Mouse (Mus musculus) CH12.LX (cell line): ENCODE results near the gene Gm10663. TPM values are rescaled to one million over a fixed set of nuclear protein-coding genes. Genes with fewer than 3 reads are reported as not detected.

ENCODE experiments used
- DNase-seq: peaks from one replicate; pipeline ENCODE4 v3.0.0-alpha.2; 2013; ENCODE audit errors: extremely low read depth
- H3K27ac ChIP-seq: 2 replicates; pipeline ENCODE4 v1.5.1; 2012; ENCODE audit warnings: low read depth, mild to moderate bottlenecking, control low read depth, moderate library complexity; ENCODE audit not compliant: insufficient read depth
- H3K27me3 ChIP-seq: replicated peaks from 2 replicates; pipeline ENCODE3; 2012; ENCODE audit warnings: inconsistent platforms
- H3K36me3 ChIP-seq, 2 experiments: replicated peaks in 1 of 2; 2 replicates each; pipeline versions ENCODE3 to v1.6.1; 2012; ENCODE audit warnings: inconsistent platforms in 1 of 2, low read length in 1 of 2, mild to moderate bottlenecking in 1 of 2, mixed read lengths in 1 of 2, moderate library complexity in 1 of 2; ENCODE audit not compliant: control insufficient read depth in 1 of 2, insufficient read depth in 1 of 2
- H3K4me1 ChIP-seq, 2 experiments: 2 replicates each; pipeline ENCODE4 v1.6.1; 2012; ENCODE audit warnings: inconsistent platforms in 1 of 2, moderate library complexity in 1 of 2; ENCODE audit not compliant: insufficient read depth in 2 of 2, control insufficient read depth in 1 of 2
- H3K4me2 ChIP-seq: 2 replicates; pipeline ENCODE4 v1.6.1; 2012; ENCODE audit warnings: low read depth, mild to moderate bottlenecking, control low read depth; ENCODE audit not compliant: poor library complexity, insufficient read depth, severe bottlenecking
- H3K4me3 ChIP-seq, 3 experiments: fragments of 150-350 bp in 1 of 3; sonication (generic) in 1 of 3; replicated peaks in 1 of 3; 2 replicates each; pipeline versions ENCODE3 to v1.5.1; 2011 to 2012; ENCODE audit warnings: low read depth in 2 of 3, low read length in 2 of 3, mild to moderate bottlenecking in 2 of 3, moderate library complexity in 2 of 3, control low read depth in 1 of 3, improper control_type of control experiment in 1 of 3, inconsistent platforms in 1 of 3, mixed read lengths in 1 of 3; ENCODE audit not compliant: poor library complexity in 1 of 3
- H3K79me2 ChIP-seq: replicated peaks from 2 replicates; pipeline ENCODE4 v1.6.1; 2012; ENCODE audit warnings: mild to moderate bottlenecking, moderate library complexity; ENCODE audit not compliant: control insufficient read depth, poor library complexity, insufficient read depth, severe bottlenecking; ENCODE audit errors: extremely low read depth
- H3K9ac ChIP-seq: 2 replicates; pipeline ENCODE4 v1.6.1; 2012; ENCODE audit warnings: low read depth, mild to moderate bottlenecking, control low read depth, moderate library complexity; ENCODE audit not compliant: insufficient read depth
- H3K9me3 ChIP-seq: replicated peaks from 2 replicates; pipeline ENCODE3; 2012; ENCODE audit warnings: low read length, inconsistent platforms, mixed read lengths
- BHLHE40 ChIP-seq: IDR thresholded peaks from 2 replicates; pipeline ENCODE4 v1.6.1; 2011; ENCODE audit warnings: mild to moderate bottlenecking, low read depth, low read length, improper control_type of control experiment
- CHD1 ChIP-seq: IDR thresholded peaks from 2 replicates; pipeline ENCODE4 v1.6.1; 2012; ENCODE audit warnings: low read depth, low read length, improper control_type of control experiment, inconsistent platforms
- E2F4 ChIP-seq: IDR thresholded peaks from 2 replicates; pipeline ENCODE4 v1.6.1; 2011; ENCODE audit warnings: low read depth, low read length, improper control_type of control experiment; ENCODE audit not compliant: insufficient replicate concordance
- ELF1 ChIP-seq: IDR thresholded peaks from 2 replicates; pipeline ENCODE4 v1.6.1; 2014; ENCODE audit warnings: low read depth, mild to moderate bottlenecking, inconsistent platforms, low read length, improper control_type of control experiment
- EP300 ChIP-seq: IDR thresholded peaks from 2 replicates; pipeline ENCODE4 v1.6.1; 2011; ENCODE audit warnings: low read length, improper control_type of control experiment
- ETS1 ChIP-seq: conservative IDR thresholded peaks from 2 replicates; pipeline ENCODE4 v1.6.1; 2012; ENCODE audit warnings: low read depth, mild to moderate bottlenecking, inconsistent platforms, low read length, improper control_type of control experiment, moderate library complexity
- IRF4 ChIP-seq: IDR thresholded peaks from 2 replicates; pipeline ENCODE4 v1.6.1; 2014; ENCODE audit warnings: low read depth, mild to moderate bottlenecking, inconsistent platforms, low read length, improper control_type of control experiment
- JUN ChIP-seq: IDR thresholded peaks from 2 replicates; pipeline ENCODE4 v1.6.1; 2011; ENCODE audit warnings: low read depth, mild to moderate bottlenecking, low read length, improper control_type of control experiment, moderate library complexity; ENCODE audit not compliant: insufficient read depth
- KAT2A ChIP-seq: IDR thresholded peaks from 2 replicates; pipeline ENCODE4 v1.6.1; 2012; ENCODE audit warnings: low read length, improper control_type of control experiment, inconsistent platforms; ENCODE audit not compliant: insufficient replicate concordance
- MAX ChIP-seq: IDR thresholded peaks from 2 replicates; pipeline ENCODE4 v1.6.1; 2011; ENCODE audit warnings: low read length, improper control_type of control experiment
- MEF2A ChIP-seq: IDR thresholded peaks from 2 replicates; pipeline ENCODE4 v1.6.1; 2014; ENCODE audit warnings: low read depth, mild to moderate bottlenecking, inconsistent platforms, low read length, improper control_type of control experiment, borderline replicate concordance
- MXI1 ChIP-seq: IDR thresholded peaks from 2 replicates; pipeline ENCODE4 v1.6.1; 2011; ENCODE audit warnings: mild to moderate bottlenecking, low read depth, low read length, improper control_type of control experiment
- PAX5 ChIP-seq: IDR thresholded peaks from 2 replicates; pipeline ENCODE4 v1.6.1; 2012; ENCODE audit warnings: low read length, inconsistent platforms, mixed read lengths
- POLR2A ChIP-seq: IDR thresholded peaks from 2 replicates; pipeline ENCODE4 v1.6.1; 2011; ENCODE audit warnings: low read depth, mild to moderate bottlenecking, improper control_type of control experiment, low read length
- RAD21 ChIP-seq: IDR thresholded peaks from 2 replicates; pipeline ENCODE4 v1.6.1; 2011; ENCODE audit warnings: low read depth, mild to moderate bottlenecking, low read length, improper control_type of control experiment, moderate library complexity
- SMC3 ChIP-seq: IDR thresholded peaks from 2 replicates; pipeline ENCODE4 v1.6.1; 2011; ENCODE audit warnings: low read depth, low read length, improper control_type of control experiment
- UBTF ChIP-seq: IDR thresholded peaks from 2 replicates; pipeline ENCODE4 v1.6.1; 2012; ENCODE audit warnings: low read depth, mild to moderate bottlenecking, inconsistent platforms, low read length, improper control_type of control experiment, moderate library complexity
- USF1 ChIP-seq: IDR thresholded peaks from 2 replicates; pipeline ENCODE4 v1.6.1; 2014; ENCODE audit warnings: low read depth, mild to moderate bottlenecking, inconsistent platforms, low read length, improper control_type of control experiment
- ZC3H11A ChIP-seq: IDR thresholded peaks from 2 replicates; pipeline ENCODE4 v1.6.1; 2012; ENCODE audit warnings: low read depth, mild to moderate bottlenecking, inconsistent platforms, low read length, improper control_type of control experiment
- ZNF384 ChIP-seq: IDR thresholded peaks from 2 replicates; pipeline ENCODE4 v1.6.1; 2012; ENCODE audit warnings: low read depth, low read length, improper control_type of control experiment, inconsistent platforms
- dilution Hi-C: fragments of 300-500 bp; cut with MboI; formaldehyde crosslinking; loops from 2 replicates; pipeline ENCODE4 v1.14.3; 2020; ENCODE audit warnings: low sequenced_read_pairs; ENCODE audit not compliant: extremely low pct_unique_long_range_greater_than_20kb, extremely low pct_ligation_motif_present
- in situ Hi-C: fragments of 300-500 bp; cut with MboI; formaldehyde crosslinking; loops from 3 replicates; pipeline ENCODE4 v1.14.3; 2019; ENCODE audit warnings: low sequenced_read_pairs, low pct_ligation_motif_present, low pct_unique_long_range_greater_than_20kb, mixed read lengths
- polyA plus RNA-seq: library from polyadenylated mRNA; unstranded; fragments of >175 nt; gene quantifications from 2 replicates; pipeline ENCODE4 v1.2.1, GENCODE M21; 2012; ENCODE audit warnings: low read depth; ENCODE audit not compliant: insufficient read length
- total RNA-seq, 2 experiments: library from RNA; depleted of rRNA; stranded (reverse); fragments of 300-350 nt in 1 of 2; fragments of >200 nt in 1 of 2; gene quantifications; 2 replicates each; pipeline ENCODE4 v1.2.3; 2012 to 2014

Gene Gm10663
- total and polyA plus RNA-seq, 3 experiments, result not detected

- Histone ChIP-seq H3K4me1 (peaks cover 3 to 5% of the 10 kb centered on the region in 2 experiments), H3K4me3 (no peak overlapping the region), H3K9ac (no peak overlapping the region), H3K9me3 (no peaks in the 10 kb centered on the region), H3K4me2 (no peak overlapping the region), H3K36me3 (no peaks in the 10 kb centered on the region), H3K27ac (no peak overlapping the region), H3K27me3 (no peaks in the 10 kb centered on the region), H3K79me2 (no peaks in the 10 kb centered on the region)
- DNase-seq, result no peak
- dilution Hi-C loops, result no loop called here
- no peak for TF ChIP-seq ZC3H11A
- TF ChIP-seq ZNF384, result no peak
- TF ChIP-seq MXI1, result no peak
- TF ChIP-seq USF1, result no peak
- no peak for TF ChIP-seq JUN
- no peak for TF ChIP-seq POLR2A
- no peak for TF ChIP-seq SMC3
- no peak for TF ChIP-seq EP300
- no peak for TF ChIP-seq RAD21
- TF ChIP-seq E2F4, result no peak
- TF ChIP-seq KAT2A, result no peak
- in situ Hi-C loops, result no loop called here
Observed at GRCm38 (mm10) chr8:65034136-65034535, 40.7 kb upstream of the Gm10663 start.

GRCm38 (mm10) chr8:65037117-65037533 lies 37.7 kb upstream of the Gm10663 start, which contains the start of gene Apela:
TSS of gene Apela (minus strand) at chr8:65037336.
- H3K27ac ChIP-seq, result no peak within 1 kb of the TSS
- no peaks in the 10 kb centered on the region for H3K27me3 ChIP-seq
- H3K36me3 ChIP-seq, result no peaks in the 10 kb centered on the region
- TF ChIP-seq SMC3, result no peak
- TF ChIP-seq USF1, result no peak
- TF ChIP-seq CHD1, result no peak
- in situ Hi-C loops, result no loop called here
- DNase-seq, result peak; percentile 3
- H3K9me3 ChIP-seq, result no peaks in the 10 kb centered on the region
- H3K4me1 ChIP-seq, result peaks cover 3 to 5% of the 10 kb centered on the region in 2 experiments; a peak in 3 of 4 replicates
- H3K79me2 ChIP-seq, result no peaks in the 10 kb centered on the region
- H3K4me3 ChIP-seq, result no peak within 1 kb of the TSS
- H3K9ac ChIP-seq, result no peak within 1 kb of the TSS
- dilution Hi-C loops, result no loop called here
- no peak within 1 kb of the TSS for H3K4me2 ChIP-seq

DNA sequence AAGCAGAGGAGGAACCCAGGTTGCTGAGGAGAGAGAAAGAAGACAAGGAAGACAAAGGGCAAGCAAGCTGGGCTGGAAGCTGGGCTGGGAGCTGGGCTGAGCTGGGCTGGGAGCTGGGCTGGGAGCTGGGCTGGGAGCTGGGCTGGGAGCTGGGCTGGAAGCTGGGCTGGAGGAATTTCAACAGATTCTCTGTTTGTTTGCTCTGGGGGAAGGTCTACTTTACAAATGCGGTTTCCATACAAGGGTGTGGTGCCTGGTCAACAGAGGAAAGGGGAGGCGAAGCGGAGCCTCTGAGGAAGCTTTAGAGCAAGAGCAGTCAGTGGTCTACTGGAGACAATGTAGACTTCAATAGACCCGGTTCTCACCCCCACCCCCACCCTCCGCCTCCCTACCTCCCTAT lies 28.3 kb upstream of the Gm10663 start:
- TF ChIP-seq PAX5 (no peak), ELF1 (no peak), IRF4 (no peak), UBTF (no peak), MAX (no peak), MEF2A (no peak), BHLHE40 (no peak), KAT2A (no peak), ZNF384 (no peak), POLR2A (no peak), JUN (no peak), ETS1 (no peak)
- no peak overlapping the region for H3K9ac ChIP-seq
- no peaks in the 10 kb centered on the region for H3K27me3 ChIP-seq
- H3K27ac ChIP-seq, result no peak overlapping the region
- H3K79me2 ChIP-seq, result no peaks in the 10 kb centered on the region
- no peaks in the 10 kb centered on the region for H3K36me3 ChIP-seq
- in situ Hi-C loops, result no loop called here
- dilution Hi-C loops, result no loop called here
- H3K9me3 ChIP-seq, result no peaks in the 10 kb centered on the region
- H3K4me1 ChIP-seq, result no peaks in the 10 kb centered on the region
- DNase-seq, result no peak
- no peak overlapping the region for H3K4me2 ChIP-seq
- H3K4me3 ChIP-seq, result no peak overlapping the region
